Mouse (Mus musculus) c-Kit-positive CD71-positive TER-119-negative erythroid progenitor cells, embryonic 14.5 days (primary cell): ENCODE measurements around the gene Anpep.

Source experiments
- DNase-seq: peaks from one replicate; pipeline ENCODE4 v3.0.0-alpha.2; 2013; ENCODE audit warnings: low read depth

The Anpep gene

GRCm38 (mm10) chr7:79860811-79861210 is at the start of gene Anpep:
TSS of gene Anpep (minus strand) at chr7:79861059.
- no peak for DNase-seq

GRCm38 (mm10) chr7:79907356-79907755 is 46.5 kb upstream of the Anpep start:
- no peak for DNase-seq

GRCm38 (mm10) chr7:79906914-79907313 is 46.1 kb upstream of the Anpep start:
- DNase-seq = no peak

GRCm38 (mm10) chr7:79905193-79905592 is 44.3 kb upstream of the Anpep start:
- no peak for DNase-seq

GRCm38 (mm10) chr7:79903160-79903792 is 42.4 kb upstream of the Anpep start:
- no peak for DNase-seq

- no peak for DNase-seq
Observed at GRCm38 (mm10) chr7:79900753-79901152, 39.9 kb upstream of the Anpep start.

- DNase-seq = no peak
Observed at GRCm38 (mm10) chr7:79895225-79895624, 34.4 kb upstream of the Anpep start.

- no peak for DNase-seq
Observed at GRCm38 (mm10) chr7:79894790-79895189, 33.9 kb upstream of the Anpep start.

GRCm38 (mm10) chr7:79892576-79893428 is 31.9 kb upstream of the Anpep start:
- DNase-seq = no peak

GRCm38 (mm10) chr7:79890436-79891221 is 29.8 kb upstream of the Anpep start:
- no peak for DNase-seq

- no peak for DNase-seq
Observed at GRCm38 (mm10) chr7:79888603-79889002, 27.7 kb upstream of the Anpep start.

- no peak for DNase-seq
Observed at GRCm38 (mm10) chr7:79883613-79884334, 22.9 kb upstream of the Anpep start.

GRCm38 (mm10) chr7:79881901-79882300 is 21.0 kb upstream of the Anpep start:
- no peak for DNase-seq

- DNase-seq = no peak
Observed at GRCm38 (mm10) chr7:79880998-79881397, 20.1 kb upstream of the Anpep start.

GRCm38 (mm10) chr7:79880033-79880432 is 19.2 kb upstream of the Anpep start:
- no peak for DNase-seq

- no peak for DNase-seq
Observed at GRCm38 (mm10) chr7:79878455-79879025, 17.7 kb upstream of the Anpep start.

- no peak for DNase-seq
Observed at GRCm38 (mm10) chr7:79873407-79873806, 12.5 kb upstream of the Anpep start.

GRCm38 (mm10) chr7:79871797-79872345 is 11.0 kb upstream of the Anpep start:
- no peak for DNase-seq

- no peak for DNase-seq
Observed at GRCm38 (mm10) chr7:79869072-79869719, 8.3 kb upstream of the Anpep start.

GRCm38 (mm10) chr7:79868475-79868874 is 7.6 kb upstream of the Anpep start:
- DNase-seq = no peak

GRCm38 (mm10) chr7:79867861-79868260 is 7.0 kb upstream of the Anpep start:
- DNase-seq = no peak
